Mouse (Mus musculus) spleen, adult 2 months (tissue): ENCODE data around the gene Psrc1. TPM values are rescaled to one million over a fixed set of nuclear protein-coding genes. Genes with fewer than 3 reads are reported as not detected.

ENCODE experiments used
- DNase-seq, 2 experiments: peaks; one replicate each; pipeline versions ENCODE4 v3.0.0 to v3.0.0-alpha.2; 2012 to 2021; ENCODE audit warnings: low spot score in 2 of 2, low read depth in 1 of 2
- H3K27ac ChIP-seq: fragments of 200-500 bp; 2 replicates; pipeline ENCODE4 v1.5.1; 2012; ENCODE audit warnings: low read length, inconsistent platforms; ENCODE audit not compliant: insufficient read depth
- H3K27me3 ChIP-seq: fragments of 200-500 bp; 2 replicates; pipeline ENCODE4 v1.6.1; 2012; ENCODE audit warnings: mild to moderate bottlenecking, moderate library complexity, low read length, inconsistent platforms; ENCODE audit not compliant: control insufficient read depth, insufficient read depth
- H3K36me3 ChIP-seq: fragments of 200-500 bp; 2 replicates; pipeline ENCODE4 v1.6.1; 2012; ENCODE audit warnings: mild to moderate bottlenecking, low read length, inconsistent platforms; ENCODE audit not compliant: control insufficient read depth, insufficient read depth
- H3K4me1 ChIP-seq: fragments of 200-500 bp; 2 replicates; pipeline ENCODE4 v1.6.1; 2011; ENCODE audit warnings: inconsistent platforms; ENCODE audit not compliant: control insufficient read depth, insufficient read depth, insufficient read length
- H3K4me3 ChIP-seq: fragments of 200-500 bp; 2 replicates; pipeline ENCODE4 v1.5.1; 2011; ENCODE audit warnings: mild to moderate bottlenecking, inconsistent platforms; ENCODE audit not compliant: insufficient read depth, insufficient read length; ENCODE audit errors: extremely low read depth
- CTCF ChIP-seq: fragments of 200-500 bp; IDR thresholded peaks from 2 replicates; pipeline ENCODE4 v1.5.1; 2011; ENCODE audit warnings: mild to moderate bottlenecking, inconsistent platforms; ENCODE audit not compliant: insufficient read depth, insufficient read length, insufficient replicate concordance; ENCODE audit errors: extremely low read depth
- POLR2A ChIP-seq: fragments of 200-500 bp; IDR thresholded peaks from 2 replicates; pipeline ENCODE4 v1.6.1; 2011; ENCODE audit warnings: low read depth, low read length, inconsistent platforms
- WGBS: fragments of 180-500 bp; shearing (Covaris S2); methylation state at CpG from one replicate; pipeline ENCODE4 v1.1.7; 2018; 5-methylcytosine and 5-hydroxymethylcytosine counted together
- polyA plus RNA-seq: library from polyadenylated mRNA; depleted of rRNA; stranded (reverse); fragments of >200 nt; gene quantifications from 2 replicates; pipeline ENCODE4 v1.2.3, GENCODE M21; 2012

The Psrc1 gene
- polyA plus RNA-seq, 1 experiment: 6.1 TPM

DNA sequence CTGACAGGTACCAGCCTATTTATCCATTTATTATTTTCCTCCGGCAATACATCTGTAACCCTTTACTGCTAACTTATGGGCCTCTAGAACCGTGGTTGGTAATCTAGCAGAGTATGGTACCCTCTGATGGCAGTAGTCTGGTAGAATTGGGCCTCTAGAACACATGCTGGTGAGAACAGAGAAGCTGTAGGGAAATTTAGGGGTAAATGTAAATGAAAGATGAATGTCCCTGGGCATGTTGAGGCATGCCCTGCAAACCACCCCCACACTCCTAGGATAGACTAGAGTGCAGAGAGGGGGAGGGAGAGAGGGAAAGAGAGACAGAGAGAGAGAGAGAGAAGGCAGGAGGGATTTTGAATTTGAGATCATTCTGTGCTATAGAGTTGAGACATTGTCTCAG lies 786 bp downstream of the Psrc1 start:
- Histone ChIP-seq H3K4me3 (no peak overlapping the region), H3K27ac (no peak overlapping the region), H3K4me1 (peaks cover 6% of the 10 kb centered on the region; the same call in 1 of the 2 replicates), H3K36me3 (no peaks in the 10 kb centered on the region), H3K27me3 (no peaks in the 10 kb centered on the region)
- DNase-seq: no peak
- TF ChIP-seq POLR2A (no peak), CTCF (no peak)
- WGBS: 80% methylated on average over 2 of the region's 2 CpGs

DNA sequence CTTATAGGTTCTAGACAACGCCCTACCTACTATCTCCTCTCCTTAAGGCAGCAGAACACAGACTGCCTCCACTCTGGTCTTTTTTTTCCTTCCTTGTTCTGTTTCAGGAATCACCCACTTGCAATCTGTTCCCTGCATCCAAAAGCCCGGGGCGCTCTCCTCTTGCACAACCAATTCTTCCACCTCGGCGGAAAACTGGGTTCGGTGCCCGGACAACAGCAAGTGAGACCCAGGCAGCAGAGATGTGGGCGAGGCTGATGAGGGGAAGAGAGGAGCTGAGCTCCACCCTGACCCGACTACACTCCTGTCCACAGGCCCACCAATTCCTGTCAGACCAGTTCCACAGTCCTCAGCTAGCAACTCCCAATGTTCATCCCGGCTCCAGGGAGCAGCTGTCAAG lies 2.5 kb downstream of the Psrc1 start:
- no peak overlapping the region for H3K4me3 ChIP-seq
- no peaks in the 10 kb centered on the region for H3K27me3 ChIP-seq
- no peak for TF ChIP-seq CTCF
- TF ChIP-seq POLR2A: no peak
- peaks cover 6% of the 10 kb centered on the region; the same call in 1 of the 2 replicates for H3K4me1 ChIP-seq
- 97% methylated on average over 10 of the region's 10 CpGs for WGBS
- no peaks in the 10 kb centered on the region for H3K36me3 ChIP-seq
- no peak overlapping the region for H3K27ac ChIP-seq
- no peak for DNase-seq

- no peak overlapping the region for H3K4me3 ChIP-seq
- no peak overlapping the region for H3K27ac ChIP-seq
- WGBS: 0% methylated on average over 5 of the region's 5 CpGs
- H3K27me3 ChIP-seq: no peaks in the 10 kb centered on the region
- no peaks in the 10 kb centered on the region for H3K4me1 ChIP-seq
- TF ChIP-seq POLR2A (no peak), CTCF (peak; percentile 98)
- peak; percentile 91 to 92 for DNase-seq
- no peaks in the 10 kb centered on the region for H3K36me3 ChIP-seq
Observed at GRCm38 (mm10) chr3:108389111-108389545, 5.5 kb downstream of the Psrc1 start.

DNA sequence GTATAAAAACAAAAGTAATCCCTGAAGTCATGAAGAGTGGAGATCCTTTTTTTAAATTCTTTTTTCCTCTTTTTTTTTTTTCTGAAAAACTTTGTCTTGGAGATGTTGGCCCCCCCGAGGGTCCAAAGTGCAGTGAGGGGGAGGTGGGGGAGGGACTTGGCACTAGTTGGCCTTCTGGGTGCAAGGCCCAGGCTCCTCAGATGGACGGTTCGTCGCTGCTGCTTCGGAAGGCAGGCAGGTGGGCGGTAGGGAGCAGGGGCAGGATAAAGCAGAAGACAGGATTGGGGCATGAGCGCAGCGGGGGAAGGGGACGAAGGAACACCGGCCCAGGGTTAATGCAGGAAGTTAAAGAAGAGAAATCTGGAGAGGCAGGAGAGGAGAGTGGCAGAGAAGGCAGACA lies 8.7 kb downstream of the Psrc1 start:
- Histone ChIP-seq H3K36me3 (no peaks in the 10 kb centered on the region), H3K27ac (no peak overlapping the region), H3K27me3 (no peaks in the 10 kb centered on the region), H3K4me3 (no peak overlapping the region), H3K4me1 (no peaks in the 10 kb centered on the region)
- TF ChIP-seq CTCF (no peak), POLR2A (no peak)
- 69% methylated on average over 10 of the region's 10 CpGs for WGBS
- no peak for DNase-seq

- Histone ChIP-seq H3K4me1 (no peaks in the 10 kb centered on the region), H3K36me3 (no peaks in the 10 kb centered on the region), H3K27me3 (no peaks in the 10 kb centered on the region), H3K27ac (no peak overlapping the region), H3K4me3 (no peak overlapping the region)
- 87% methylated on average over 15 of the region's 15 CpGs for WGBS
- no peak for TF ChIP-seq POLR2A
- DNase-seq: no peak
Observed at GRCm38 (mm10) chr3:108392793-108393192, 9.2 kb downstream of the Psrc1 start.

- no peaks in the 10 kb centered on the region for H3K27me3 ChIP-seq
- no peaks in the 10 kb centered on the region for H3K36me3 ChIP-seq
- H3K4me3 ChIP-seq: no peak overlapping the region
- 88% methylated on average over 9 of the region's 9 CpGs for WGBS
- no peak for TF ChIP-seq CTCF
- no peak for TF ChIP-seq POLR2A
- no peak overlapping the region for H3K27ac ChIP-seq
- H3K4me1 ChIP-seq: no peaks in the 10 kb centered on the region
- no peak for DNase-seq
Observed at GRCm38 (mm10) chr3:108398281-108398680, 14.6 kb downstream of the Psrc1 start.

GRCm38 (mm10) chr3:108400442-108400841 lies 16.8 kb downstream of the Psrc1 start:
- no peak for TF ChIP-seq CTCF
- Histone ChIP-seq H3K4me1 (no peaks in the 10 kb centered on the region), H3K4me3 (no peak overlapping the region), H3K27ac (no peak overlapping the region), H3K27me3 (no peaks in the 10 kb centered on the region), H3K36me3 (no peaks in the 10 kb centered on the region)
- DNase-seq: no peak
- WGBS: 88% methylated on average over 5 of the region's 5 CpGs
